Mouse (Mus musculus): ENCODE results near the gene Bscl2. TPM values are rescaled to one million over a fixed set of nuclear protein-coding genes. Genes with fewer than 3 reads are reported as not detected.

The Bscl2 gene
- total RNA-seq, 1 experiment from 2014 or later: 139 TPM

Small RNA genes lying within 50 kb of the gene (microRNA-seq; reads per million reads assigned to microRNA genes)
- gene Mir5136: 0 to 0.71 reads per million in 2 experiments

Other genes starting within 250 kb of the Bscl2 start
- 0.24 TPM in 1 of 2 replicates, not detected in the other for gene Slc22a8, start 246.2 kb upstream of the Bscl2 start, total RNA-seq (2021)
- not detected in 2 replicates for gene Slc22a6, start 219.4 kb upstream of the Bscl2 start, total RNA-seq (2021)
- 1.6 and 2.4 TPM in 2 replicates for gene Chrm1, start 173.7 kb upstream of the Bscl2 start, total RNA-seq (2021)
- gene Slc3a2, start 114.1 kb upstream of the Bscl2 start, total RNA-seq (2021): 269 and 403 TPM in 2 replicates
- gene Wdr74, start 101.6 kb upstream of the Bscl2 start, total RNA-seq (2021): 52.0 and 57.7 TPM in 2 replicates
- 2.6 and 2.8 TPM in 2 replicates for gene 1700092M07Rik, start 96.7 kb upstream of the Bscl2 start, total RNA-seq (2021)
- 92.3 and 106 TPM in 2 replicates for gene Stx5a, start 96.1 kb upstream of the Bscl2 start, total RNA-seq (2021)
- gene Nxf1, start 80.4 kb upstream of the Bscl2 start, total RNA-seq (2021): 128 and 179 TPM in 2 replicates
- gene Tmem223, start 66.5 kb upstream of the Bscl2 start, total RNA-seq (2021): 122 and 123 TPM in 2 replicates
- gene Tmem179b, start 63.0 kb upstream of the Bscl2 start, total RNA-seq (2021): 56.4 and 75.9 TPM in 2 replicates
- 15.1 and 23.1 TPM in 2 replicates for gene Taf6l, start 51.0 kb upstream of the Bscl2 start, total RNA-seq (2021)
- 96.3 and 103 TPM in 2 replicates for gene Polr2g, start 38.9 kb upstream of the Bscl2 start, total RNA-seq (2021)
- 2.4 and 3.9 TPM in 2 replicates for gene Zbtb3, start 34.9 kb upstream of the Bscl2 start, total RNA-seq (2021)
- gene Ttc9c, start 18.1 kb upstream of the Bscl2 start, total RNA-seq (2021): 32.7 and 41.1 TPM in 2 replicates
- 72.0 and 83.0 TPM in 2 replicates for gene Hnrnpul2, start 17.5 kb upstream of the Bscl2 start, total RNA-seq (2021)
- gene AC129217.1, start 7.7 kb upstream of the Bscl2 start, total RNA-seq (2021): 23.5 TPM in 1 of 2 replicates, not detected in the other
- 5.3 and 6.1 TPM in 2 replicates for gene Gng3, start 1.7 kb downstream of the Bscl2 start, total RNA-seq (2021)
- gene Lrrn4cl, start 13.3 kb downstream of the Bscl2 start, total RNA-seq (2021): 1.4 and 1.8 TPM in 2 replicates
- 206 and 217 TPM in 2 replicates for gene Ubxn1, start 34.0 kb downstream of the Bscl2 start, total RNA-seq (2021)
- gene Uqcc3, start 43.5 kb downstream of the Bscl2 start, total RNA-seq (2021): 70.0 and 72.2 TPM in 2 replicates
- 5.9 and 23.7 TPM in 2 replicates for gene Lbhd1, start 46.3 kb downstream of the Bscl2 start, total RNA-seq (2021)
- not detected in 2 replicates for gene Gm49403, start 46.5 kb downstream of the Bscl2 start, total RNA-seq (2021)
- 48.8 and 57.4 TPM in 2 replicates for gene 1810009A15Rik, start 51.4 kb downstream of the Bscl2 start, total RNA-seq (2021)
- not detected in 2 replicates for gene Gm49416, start 51.5 kb downstream of the Bscl2 start, total RNA-seq (2021)
- 23.5 and 26.7 TPM in 2 replicates for gene Ints5, start 55.5 kb downstream of the Bscl2 start, total RNA-seq (2021)
- 196 and 200 TPM in 2 replicates for gene Ganab, start 60.6 kb downstream of the Bscl2 start, total RNA-seq (2021)
- 58.5 and 60.9 TPM in 2 replicates for gene B3gat3, start 82.9 kb downstream of the Bscl2 start, total RNA-seq (2021)
- gene Rom1, start 91.9 kb downstream of the Bscl2 start, total RNA-seq (2021): 33.4 and 33.8 TPM in 2 replicates
- gene Eml3, start 92.1 kb downstream of the Bscl2 start, total RNA-seq (2021): 57.2 and 67.5 TPM in 2 replicates
- gene Mta2, start 104.4 kb downstream of the Bscl2 start, total RNA-seq (2021): 98.6 and 104 TPM in 2 replicates
- gene Tut1, start 116.4 kb downstream of the Bscl2 start, total RNA-seq (2021): 23.1 and 23.6 TPM in 2 replicates
- 327 and 416 TPM in 2 replicates for gene Eef1g, start 129.6 kb downstream of the Bscl2 start, total RNA-seq (2021)
- 93.0 and 106 TPM in 2 replicates for gene Ahnak, start 151.8 kb downstream of the Bscl2 start, total RNA-seq (2021)